Mouse (Mus musculus): ENCODE data around the gene Knstrn. TPM values are rescaled to one million over a fixed set of nuclear protein-coding genes. Genes with fewer than 3 reads are reported as not detected.

The Knstrn gene
- polyA plus RNA-seq, 1 experiment from 2014 or later: 7.2 TPM

GRCm38 (mm10) chr2:118789501-118789900 lies 24.3 kb upstream of the Knstrn start:
- no peaks in the 10 kb centered on the region for H3K9me3 ChIP-seq (ENCODE audit: control insufficient read depth, low read length)
- no peak overlapping the region for H3K9ac ChIP-seq (replicated peaks; ENCODE audit: low read depth, low read length)
- ATAC-seq (ENCODE audit: low read depth): no peak
- no peak overlapping the region for H3K4me2 ChIP-seq (ENCODE audit: low read depth, low read length)
- H3K27ac ChIP-seq (ENCODE audit: low read depth, low read length): no peak overlapping the region
- peaks cover 32% of the 10 kb centered on the region for H3K36me3 ChIP-seq (ENCODE audit: control insufficient read depth, insufficient read depth, low read length)
- no peak overlapping the region for H3K4me3 ChIP-seq (ENCODE audit: low read depth, low read length)
- H3K4me1 ChIP-seq (ENCODE audit: control insufficient read depth, insufficient read depth, low read length): 0 out of 2 replicates have a peak, but pooled peaks cover 6% of the 10 kb centered on the region
- no peaks in the 10 kb centered on the region for H3K27me3 ChIP-seq (ENCODE audit: control insufficient read depth, insufficient read depth, low read length)
- WGBS: 79% methylated on average over 11 of the region's 11 CpGs

- no peaks in the 10 kb centered on the region for H3K9me3 ChIP-seq (ENCODE audit: control insufficient read depth, low read length)
- H3K4me1 ChIP-seq (ENCODE audit: control insufficient read depth, insufficient read depth, low read length): 0 out of 2 replicates have a peak, but pooled peaks cover 6% of the 10 kb centered on the region
- ATAC-seq (ENCODE audit: low read depth): no peak
Observed at GRCm38 (mm10) chr2:118790221-118790550, 23.6 kb upstream of the Knstrn start.

GRCm38 (mm10) chr2:118790551-118791525 lies 23.0 kb upstream of the Knstrn start:
- no peaks in the 10 kb centered on the region for H3K9me3 ChIP-seq (ENCODE audit: control insufficient read depth, low read length)
- no peaks in the 10 kb centered on the region for H3K27me3 ChIP-seq (ENCODE audit: control insufficient read depth, insufficient read depth, low read length)
- H3K36me3 ChIP-seq (ENCODE audit: control insufficient read depth, insufficient read depth, low read length): peaks cover 32% of the 10 kb centered on the region
- peak; percentile 62; the same call in 1 of the 2 replicates for ATAC-seq (ENCODE audit: low read depth)
- no peak overlapping the region for H3K9ac ChIP-seq (replicated peaks; ENCODE audit: low read depth, low read length)
- H3K4me2 ChIP-seq (ENCODE audit: low read depth, low read length): peak overlapping the region; percentile 15; the same call in 1 of the 2 replicates
- 0 out of 2 replicates have a peak, but pooled peaks cover 6% of the 10 kb centered on the region for H3K4me1 ChIP-seq (ENCODE audit: control insufficient read depth, insufficient read depth, low read length)
- no peak overlapping the region for H3K4me3 ChIP-seq (ENCODE audit: low read depth, low read length)
- WGBS: 24% methylated on average over 44 of the region's 44 CpGs
- no peak overlapping the region for H3K27ac ChIP-seq (ENCODE audit: low read depth, low read length)

More at GRCm38 (mm10) chr2:118790221-118790550, 23.6 kb upstream of the Knstrn start:
- H3K27ac ChIP-seq (ENCODE audit: low read depth, low read length): no peak overlapping the region
- no peak overlapping the region; the same call in 1 of the 2 replicates for H3K4me2 ChIP-seq (ENCODE audit: low read depth, low read length)
- no peak overlapping the region for H3K9ac ChIP-seq (replicated peaks; ENCODE audit: low read depth, low read length)
- 59% methylated on average over 12 of the region's 12 CpGs for WGBS
- H3K4me3 ChIP-seq (ENCODE audit: low read depth, low read length): no peak overlapping the region
- H3K36me3 ChIP-seq (ENCODE audit: control insufficient read depth, insufficient read depth, low read length): peaks cover 32% of the 10 kb centered on the region
- no peaks in the 10 kb centered on the region for H3K27me3 ChIP-seq (ENCODE audit: control insufficient read depth, insufficient read depth, low read length)

- H3K27ac ChIP-seq (ENCODE audit: low read depth, low read length): no peak overlapping the region
- no peaks in the 10 kb centered on the region for H3K27me3 ChIP-seq (ENCODE audit: control insufficient read depth, insufficient read depth, low read length)
- 0 out of 2 replicates have a peak, but pooled peaks cover 6% of the 10 kb centered on the region for H3K4me1 ChIP-seq (ENCODE audit: control insufficient read depth, insufficient read depth, low read length)
- H3K9me3 ChIP-seq (ENCODE audit: control insufficient read depth, low read length): no peaks in the 10 kb centered on the region
- H3K9ac ChIP-seq (replicated peaks; ENCODE audit: low read depth, low read length): no peak overlapping the region
- no peak overlapping the region for H3K4me3 ChIP-seq (ENCODE audit: low read depth, low read length)
- H3K36me3 ChIP-seq (ENCODE audit: control insufficient read depth, insufficient read depth, low read length): peaks cover 26% of the 10 kb centered on the region
- no peak overlapping the region for H3K4me2 ChIP-seq (ENCODE audit: low read depth, low read length)
- no peak for ATAC-seq (ENCODE audit: low read depth)
- WGBS: 93% methylated on average over 26 of the region's 26 CpGs
Observed at GRCm38 (mm10) chr2:118791591-118792258, 22.1 kb upstream of the Knstrn start.

GRCm38 (mm10) chr2:118792259-118792613 lies 21.6 kb upstream of the Knstrn start:
- H3K4me3 ChIP-seq (ENCODE audit: low read depth, low read length): no peak overlapping the region
- no peaks in the 10 kb centered on the region for H3K9me3 ChIP-seq (ENCODE audit: control insufficient read depth, low read length)
- 0 out of 2 replicates have a peak, but pooled peaks cover 6% of the 10 kb centered on the region for H3K4me1 ChIP-seq (ENCODE audit: control insufficient read depth, insufficient read depth, low read length)
- H3K4me2 ChIP-seq (ENCODE audit: low read depth, low read length): no peak overlapping the region
- ATAC-seq (ENCODE audit: low read depth): no peak
- peaks cover 24% of the 10 kb centered on the region for H3K36me3 ChIP-seq (ENCODE audit: control insufficient read depth, insufficient read depth, low read length)
- H3K27ac ChIP-seq (ENCODE audit: low read depth, low read length): no peak overlapping the region
- H3K9ac ChIP-seq (replicated peaks; ENCODE audit: low read depth, low read length): no peak overlapping the region
- WGBS: 82% methylated on average over 4 of the region's 4 CpGs
- H3K27me3 ChIP-seq (ENCODE audit: control insufficient read depth, insufficient read depth, low read length): no peaks in the 10 kb centered on the region

- no peak overlapping the region for H3K4me2 ChIP-seq (ENCODE audit: low read depth, low read length)
- no peak for ATAC-seq (ENCODE audit: low read depth)
- 0 out of 2 replicates have a peak, but pooled peaks cover 6% of the 10 kb centered on the region for H3K4me1 ChIP-seq (ENCODE audit: control insufficient read depth, insufficient read depth, low read length)
- H3K9ac ChIP-seq (replicated peaks; ENCODE audit: low read depth, low read length): no peak overlapping the region
- no peak overlapping the region for H3K4me3 ChIP-seq (ENCODE audit: low read depth, low read length)
- H3K27me3 ChIP-seq (ENCODE audit: control insufficient read depth, insufficient read depth, low read length): no peaks in the 10 kb centered on the region
- H3K27ac ChIP-seq (ENCODE audit: low read depth, low read length): no peak overlapping the region
- H3K36me3 ChIP-seq (ENCODE audit: control insufficient read depth, insufficient read depth, low read length): peaks cover 17% of the 10 kb centered on the region; the same call in 1 of the 2 replicates
- no peaks in the 10 kb centered on the region for H3K9me3 ChIP-seq (ENCODE audit: control insufficient read depth, low read length)
- WGBS: 90% methylated on average over 4 of the region's 4 CpGs
Observed at GRCm38 (mm10) chr2:118793636-118794035, 20.2 kb upstream of the Knstrn start.

- WGBS: 70% methylated on average over 4 of the region's 4 CpGs
Observed at GRCm38 (mm10) chr2:118802542-118803118, 11.2 kb upstream of the Knstrn start.

GRCm38 (mm10) chr2:118804474-118804873 lies 9.3 kb upstream of the Knstrn start:
- Histone ChIP-seq H3K4me2 (ENCODE audit: low read depth, low read length) (no peak overlapping the region), H3K36me3 (ENCODE audit: control insufficient read depth, insufficient read depth, low read length) (no peaks in the 10 kb centered on the region), H3K9me3 (ENCODE audit: control insufficient read depth, low read length) (no peaks in the 10 kb centered on the region), H3K27me3 (ENCODE audit: control insufficient read depth, insufficient read depth, low read length) (no peaks in the 10 kb centered on the region), H3K9ac (replicated peaks; ENCODE audit: low read depth, low read length) (no peak overlapping the region), H3K27ac (ENCODE audit: low read depth, low read length) (no peak overlapping the region), H3K4me3 (ENCODE audit: low read depth, low read length) (no peak overlapping the region), H3K4me1 (ENCODE audit: control insufficient read depth, insufficient read depth, low read length) (no peaks in the 10 kb centered on the region)
- WGBS: 74% methylated on average over 2 of the region's 2 CpGs
- no peak for ATAC-seq (ENCODE audit: low read depth)

More at GRCm38 (mm10) chr2:118802542-118803118, 11.2 kb upstream of the Knstrn start:
- Histone ChIP-seq H3K27ac (ENCODE audit: low read depth, low read length) (no peak overlapping the region), H3K9ac (replicated peaks; ENCODE audit: low read depth, low read length) (no peak overlapping the region), H3K4me3 (ENCODE audit: low read depth, low read length) (no peak overlapping the region), H3K4me2 (ENCODE audit: low read depth, low read length) (no peak overlapping the region), H3K27me3 (ENCODE audit: control insufficient read depth, insufficient read depth, low read length) (no peaks in the 10 kb centered on the region), H3K9me3 (ENCODE audit: control insufficient read depth, low read length) (no peaks in the 10 kb centered on the region), H3K4me1 (ENCODE audit: control insufficient read depth, insufficient read depth, low read length) (no peaks in the 10 kb centered on the region), H3K36me3 (ENCODE audit: control insufficient read depth, insufficient read depth, low read length) (no peaks in the 10 kb centered on the region)
- ATAC-seq (ENCODE audit: low read depth): no peak

Measured in neural tube, embryonic 14.5 days (tissue).